Mouse (Mus musculus) forebrain, embryonic 14.5 days (tissue): ENCODE measurements around the gene Ppp4c. TPM values are rescaled to one million over a fixed set of nuclear protein-coding genes. Genes with fewer than 3 reads are reported as not detected.

ENCODE experiments used
- ATAC-seq: fragments of 200-750 bp; cut with Nextera tagmentation; 2 replicates; pipeline ENCODE4 v1.8.0; 2017; ENCODE audit warnings: mild to moderate bottlenecking, moderate library complexity
- DNase-seq: peaks from one replicate; pipeline ENCODE4 v3.0.0-alpha.2; 2015; ENCODE audit warnings: low spot score
- H3K27ac ChIP-seq: fragments of 300-500 bp; sonication (generic); 2 replicates; pipeline ENCODE4 v1.5.1; 2014; ENCODE audit warnings: low read depth, mild to moderate bottlenecking, control low read depth, low read length, moderate library complexity
- H3K27me3 ChIP-seq: fragments of 300-500 bp; sonication (generic); replicated peaks from 2 replicates; pipeline ENCODE4 v1.6.1; 2014; ENCODE audit warnings: low read length, control low read depth, mixed read lengths; ENCODE audit not compliant: control insufficient read depth, insufficient read depth
- H3K36me3 ChIP-seq: fragments of 300-500 bp; sonication (generic); 2 replicates; pipeline ENCODE4 v1.6.1; 2014; ENCODE audit warnings: low read length, control low read depth; ENCODE audit not compliant: control insufficient read depth, insufficient read depth
- H3K4me1 ChIP-seq: fragments of 300-500 bp; sonication (generic); 2 replicates; pipeline ENCODE4 v1.6.1; 2014; ENCODE audit warnings: antibody characterized with exemption, low read length, control low read depth; ENCODE audit not compliant: control insufficient read depth, insufficient read depth
- H3K4me2 ChIP-seq: fragments of 300-500 bp; sonication (generic); 2 replicates; pipeline ENCODE4 v1.6.1; 2014; ENCODE audit warnings: mild to moderate bottlenecking, control low read depth, low read length
- H3K4me3 ChIP-seq: fragments of 300-500 bp; sonication (generic); 2 replicates; pipeline ENCODE4 v1.5.1; 2014; ENCODE audit warnings: low read depth, low read length, control low read depth
- H3K9ac ChIP-seq: fragments of 300-500 bp; sonication (generic); 2 replicates; pipeline ENCODE4 v1.6.1; 2014; ENCODE audit warnings: mild to moderate bottlenecking, low read length, control low read depth, moderate library complexity
- H3K9me3 ChIP-seq: fragments of 300-500 bp; sonication (generic); replicated peaks from 2 replicates; pipeline ENCODE4 v1.6.1; 2016; ENCODE audit warnings: low read length, control low read depth, mixed read lengths; ENCODE audit not compliant: control insufficient read depth
- WGBS: fragments of 180-500 bp; shearing (Covaris S2); extraction: QIAGEN DNeasy Blood & Tissue Kit; methylation state at CpG from one replicate; pipeline ENCODE4 v1.1.7; 2014; 5-methylcytosine and 5-hydroxymethylcytosine counted together
- polyA plus RNA-seq: library from polyadenylated mRNA; unstranded; fragments of >200 nt; fragmentation: Nextera tagmentation; extraction: Ambion mirVana; gene quantifications from 2 replicates; pipeline ENCODE4 v1.2.1, GENCODE M21; 2014

Ppp4c gene
- polyA plus RNA-seq, 1 experiment from 2014 or later: 256 TPM

GRCm38 (mm10) chr7:126822741-126823140, 30.4 kb upstream of the Ppp4c start:
- Histone ChIP-seq H3K4me3 (peak overlapping the region; percentile 61), H3K27ac (peak overlapping the region; percentile 78; the same call in 1 of the 2 replicates), H3K9ac (peak overlapping the region; percentile 82), H3K9me3 (no peaks in the 10 kb centered on the region), H3K36me3 (peaks cover 4% of the 10 kb centered on the region; the same call in 1 of the 2 replicates), H3K27me3 (no peaks in the 10 kb centered on the region), H3K4me1 (peaks cover 7% of the 10 kb centered on the region), H3K4me2 (peak overlapping the region; percentile 68)
- DNase-seq (no peak), ATAC-seq (peak; percentile 32; the same call in 1 of the 2 replicates)
- 19% methylated on average over 9 of the region's 9 CpGs for WGBS

- no peak for ATAC-seq
- WGBS: 21% methylated on average over 7 of the region's 7 CpGs
- no peak overlapping the region for H3K4me3 ChIP-seq
These were observed 29.7 kb upstream of the Ppp4c start for GRCm38 (mm10) chr7:126821835-126822511.

GRCm38 (mm10) chr7:126818818-126819217, 26.5 kb upstream of the Ppp4c start:
- no peaks in the 10 kb centered on the region for H3K36me3 ChIP-seq
- H3K27ac ChIP-seq: no peak overlapping the region
- no peak overlapping the region for H3K4me3 ChIP-seq
- peaks cover 5% of the 10 kb centered on the region for H3K4me1 ChIP-seq
- 38% methylated on average over 1 of the region's 1 CpGs for WGBS
- ATAC-seq: no peak
- H3K27me3 ChIP-seq: no peaks in the 10 kb centered on the region
- no peak for DNase-seq
- no peak overlapping the region for H3K9ac ChIP-seq
- no peaks in the 10 kb centered on the region for H3K9me3 ChIP-seq
- no peak overlapping the region for H3K4me2 ChIP-seq

More at GRCm38 (mm10) chr7:126821835-126822511, 29.7 kb upstream of the Ppp4c start:
- no peaks in the 10 kb centered on the region for H3K27me3 ChIP-seq
- H3K27ac ChIP-seq: peak overlapping the region; percentile 78; the same call in 1 of the 2 replicates
- no peaks in the 10 kb centered on the region for H3K9me3 ChIP-seq
- H3K4me2 ChIP-seq: peak overlapping the region; percentile 68
- H3K36me3 ChIP-seq: peaks cover 4% of the 10 kb centered on the region; the same call in 1 of the 2 replicates
- DNase-seq: peak; percentile 82
- H3K4me1 ChIP-seq: peaks cover 7% of the 10 kb centered on the region
- H3K9ac ChIP-seq: peak overlapping the region; percentile 82

- no peaks in the 10 kb centered on the region for H3K9me3 ChIP-seq
- H3K4me1 ChIP-seq: peaks cover 5% of the 10 kb centered on the region
- H3K27me3 ChIP-seq: no peaks in the 10 kb centered on the region
- DNase-seq (no peak), ATAC-seq (no peak)
- H3K27ac ChIP-seq: no peak overlapping the region
- H3K4me3 ChIP-seq: no peak overlapping the region
- WGBS: 85% methylated on average over 7 of the region's 7 CpGs
- H3K36me3 ChIP-seq: no peaks in the 10 kb centered on the region
- no peak overlapping the region for H3K9ac ChIP-seq
- H3K4me2 ChIP-seq: no peak overlapping the region
These were observed 25.3 kb upstream of the Ppp4c start for GRCm38 (mm10) chr7:126817595-126817994.

GRCm38 (mm10) chr7:126816494-126816893, 24.2 kb upstream of the Ppp4c start:
- H3K4me2 ChIP-seq: no peak overlapping the region
- DNase-seq: no peak
- no peaks in the 10 kb centered on the region for H3K27me3 ChIP-seq
- H3K27ac ChIP-seq: no peak overlapping the region
- no peaks in the 10 kb centered on the region for H3K9me3 ChIP-seq
- WGBS: 83% methylated on average over 8 of the region's 8 CpGs
- ATAC-seq: no peak
- H3K4me3 ChIP-seq: no peak overlapping the region
- H3K4me1 ChIP-seq: no peaks in the 10 kb centered on the region
- no peak overlapping the region for H3K9ac ChIP-seq
- H3K36me3 ChIP-seq: no peaks in the 10 kb centered on the region

GRCm38 (mm10) chr7:126815726-126816222, 23.5 kb upstream of the Ppp4c start:
- Histone ChIP-seq H3K4me1 (no peaks in the 10 kb centered on the region), H3K27me3 (no peaks in the 10 kb centered on the region), H3K27ac (no peak overlapping the region), H3K36me3 (no peaks in the 10 kb centered on the region), H3K9me3 (no peaks in the 10 kb centered on the region), H3K9ac (no peak overlapping the region), H3K4me2 (no peak overlapping the region), H3K4me3 (no peak overlapping the region)
- no peak for ATAC-seq
- WGBS: 66% methylated on average over 8 of the region's 8 CpGs
- DNase-seq: no peak

GRCm38 (mm10) chr7:126809723-126810369, 17.6 kb upstream of the Ppp4c start:
- H3K36me3 ChIP-seq: peaks cover 7% of the 10 kb centered on the region; the same call in 1 of the 2 replicates
- H3K4me1 ChIP-seq: peaks cover 8% of the 10 kb centered on the region
- H3K9ac ChIP-seq: no peak overlapping the region; the same call in 1 of the 2 replicates
- H3K4me2 ChIP-seq: peak overlapping the region; percentile 90
- ATAC-seq (no peak), DNase-seq (no peak)
- no peaks in the 10 kb centered on the region for H3K27me3 ChIP-seq
- H3K9me3 ChIP-seq: no peaks in the 10 kb centered on the region
- H3K27ac ChIP-seq: no peak overlapping the region
- WGBS: 77% methylated on average over 5 of the region's 5 CpGs
- no peak overlapping the region for H3K4me3 ChIP-seq

GRCm38 (mm10) chr7:126808703-126809455, 16.6 kb upstream of the Ppp4c start:
- peak overlapping the region; percentile 72 for H3K4me3 ChIP-seq
- peak; percentile 98 for ATAC-seq
- H3K36me3 ChIP-seq: peaks cover 12% of the 10 kb centered on the region; the same call in 1 of the 2 replicates
- peak overlapping the region; percentile 67 for H3K27ac ChIP-seq
- no peaks in the 10 kb centered on the region for H3K27me3 ChIP-seq
- WGBS: under 1% methylated on average over 43 of the region's 43 CpGs
- DNase-seq: peak; percentile 94
- peak overlapping the region; percentile 90 for H3K4me2 ChIP-seq
- H3K9me3 ChIP-seq: no peaks in the 10 kb centered on the region
- peak overlapping the region; percentile 88 for H3K9ac ChIP-seq
- peaks cover 8% of the 10 kb centered on the region for H3K4me1 ChIP-seq
